Mouse (Mus musculus) lung, postnatal 36 days (tissue): ENCODE results near the gene Glrx5.

Experiments used
- DNase-seq: peaks from one replicate; pipeline ENCODE4 v3.0.0; 2022; ENCODE audit warnings: mixed read lengths

Glrx5 gene

DNA sequence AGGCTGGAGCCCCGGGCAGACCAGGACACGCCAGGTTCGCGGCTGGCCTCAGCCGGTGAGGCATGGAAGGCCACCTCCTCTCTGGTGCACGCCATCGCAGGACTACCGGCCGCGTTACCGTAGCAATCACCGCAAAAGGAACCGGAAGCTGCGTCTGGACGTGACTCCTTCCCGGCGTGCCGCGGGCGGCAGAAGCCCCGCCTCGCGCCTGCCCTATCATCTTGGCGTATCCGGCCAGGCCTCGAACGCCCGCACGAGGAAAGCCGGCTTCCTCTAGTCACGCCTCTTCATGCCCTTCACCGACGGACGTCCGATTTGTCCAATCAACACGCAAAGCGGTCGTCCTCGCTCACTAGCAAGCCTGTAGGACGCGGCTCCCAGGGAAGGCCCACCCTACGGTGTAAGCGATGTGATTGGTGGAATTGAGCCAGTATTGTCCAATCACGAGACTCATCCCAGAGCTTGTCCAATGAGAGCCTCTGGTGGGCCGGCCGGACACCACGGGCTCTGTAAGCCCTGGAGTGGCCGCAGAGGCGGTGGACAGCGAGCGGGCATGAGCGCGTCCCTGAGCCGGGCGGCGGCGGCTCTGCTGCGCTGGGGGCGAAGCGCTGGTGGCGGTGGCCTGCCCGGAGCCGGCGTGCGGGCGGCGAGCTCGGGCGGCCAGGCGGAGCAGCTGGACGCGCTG, at the start of gene Glrx5:
TSS of gene Glrx5 (plus strand) at position 542 of the 685 bp plus-strand sequence.
- peak; percentile 100 for DNase-seq

DNA sequence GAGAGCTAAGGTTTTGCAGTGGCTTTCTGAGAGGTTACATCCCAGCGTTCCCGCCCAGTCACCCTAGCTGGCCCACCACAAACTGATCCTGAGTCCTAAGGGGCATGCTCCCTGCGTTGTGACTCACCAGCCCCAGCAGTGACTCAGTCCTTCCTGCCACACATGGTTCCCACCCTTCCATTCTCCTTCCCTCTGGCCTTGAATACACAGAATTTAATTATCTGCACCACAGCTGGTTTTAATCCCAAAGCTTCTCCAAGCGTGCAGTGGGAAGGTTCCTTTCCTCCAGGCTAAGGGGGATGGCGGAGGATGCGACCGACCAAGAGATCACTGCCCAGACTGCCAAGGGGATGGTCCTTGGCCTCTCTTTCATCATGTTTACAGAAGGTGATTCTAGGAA, 49.0 kb upstream of the Glrx5 start:
- no peak for DNase-seq

DNA sequence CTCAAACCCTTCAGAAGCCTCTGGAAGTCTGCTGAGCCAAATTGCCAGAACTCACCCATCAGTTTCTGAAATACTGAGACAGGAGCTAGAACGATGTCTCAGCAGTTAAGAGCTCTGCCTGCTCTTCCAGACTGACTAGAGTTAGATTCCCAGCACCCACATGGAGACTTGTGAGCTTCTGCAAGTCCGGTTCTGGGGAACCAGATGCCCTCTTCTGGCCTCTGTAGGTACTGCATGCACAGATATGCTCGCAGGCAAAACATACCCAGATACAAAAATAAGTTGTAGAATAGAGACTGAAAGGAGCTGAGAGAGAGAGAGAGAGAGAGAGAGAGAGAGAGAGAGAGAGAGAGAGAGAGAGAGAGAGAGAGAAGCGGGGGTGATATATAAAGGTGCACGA, 47.4 kb upstream of the Glrx5 start:
- no peak for DNase-seq

DNA sequence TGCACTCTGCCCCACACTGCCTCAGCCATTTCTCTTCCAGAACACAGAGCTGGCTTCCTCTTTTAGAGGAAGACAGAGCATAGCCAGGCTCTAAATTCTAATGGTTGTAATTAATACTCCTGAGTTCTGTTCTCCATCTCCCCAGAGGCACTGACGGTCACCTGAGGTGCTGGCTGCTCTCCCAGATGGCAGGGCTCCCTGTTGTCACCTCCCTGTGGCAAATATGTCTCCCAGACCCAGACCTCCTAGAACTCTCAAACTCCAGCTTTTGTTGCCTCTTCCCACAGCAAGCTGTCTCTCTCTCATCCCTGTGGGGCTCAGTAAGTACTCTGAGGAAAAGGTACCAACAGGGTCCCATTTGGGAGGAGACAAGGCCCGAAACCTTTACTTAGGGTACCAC, 46.5 kb upstream of the Glrx5 start:
- DNase-seq, result no peak

DNA sequence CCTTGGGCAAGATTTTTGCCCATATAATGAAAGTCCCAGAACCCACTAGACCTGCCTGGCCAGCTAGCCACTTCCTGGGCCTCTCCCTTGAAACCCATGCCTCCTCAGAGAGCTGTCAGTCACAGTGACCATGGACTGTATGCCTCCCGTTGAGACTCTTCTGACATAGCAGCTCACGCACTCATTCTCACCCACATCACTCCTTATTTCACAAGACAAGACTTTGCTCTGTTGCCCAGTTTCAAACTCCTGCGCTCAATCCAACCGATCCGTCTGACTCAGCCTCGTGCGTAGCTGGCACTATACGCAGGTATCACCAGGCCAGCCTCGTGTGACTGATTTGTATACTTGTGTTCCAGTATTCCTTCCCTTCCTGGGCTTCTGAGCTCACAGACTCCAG, 45.7 kb upstream of the Glrx5 start:
- no peak for DNase-seq

DNA sequence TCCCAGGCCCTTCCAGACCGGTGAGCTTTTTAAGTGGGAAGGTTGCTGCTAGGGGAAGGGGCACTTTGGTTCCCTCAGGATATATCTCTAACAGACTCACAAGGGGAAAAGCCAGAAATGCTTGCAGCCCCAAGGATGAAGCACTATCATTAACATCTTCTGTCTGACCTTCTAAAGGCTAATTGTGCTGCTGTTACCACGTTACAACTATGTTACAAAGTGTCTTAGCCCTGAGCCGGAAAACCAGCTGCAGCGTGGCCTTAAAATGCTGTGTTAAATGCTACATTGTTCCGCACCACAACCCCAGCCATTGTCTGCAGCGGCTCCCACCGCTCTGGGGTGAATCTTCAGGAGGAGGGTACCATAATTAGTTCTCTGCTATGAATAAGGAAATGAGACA, 44.6 kb upstream of the Glrx5 start:
- DNase-seq, result no peak

DNA sequence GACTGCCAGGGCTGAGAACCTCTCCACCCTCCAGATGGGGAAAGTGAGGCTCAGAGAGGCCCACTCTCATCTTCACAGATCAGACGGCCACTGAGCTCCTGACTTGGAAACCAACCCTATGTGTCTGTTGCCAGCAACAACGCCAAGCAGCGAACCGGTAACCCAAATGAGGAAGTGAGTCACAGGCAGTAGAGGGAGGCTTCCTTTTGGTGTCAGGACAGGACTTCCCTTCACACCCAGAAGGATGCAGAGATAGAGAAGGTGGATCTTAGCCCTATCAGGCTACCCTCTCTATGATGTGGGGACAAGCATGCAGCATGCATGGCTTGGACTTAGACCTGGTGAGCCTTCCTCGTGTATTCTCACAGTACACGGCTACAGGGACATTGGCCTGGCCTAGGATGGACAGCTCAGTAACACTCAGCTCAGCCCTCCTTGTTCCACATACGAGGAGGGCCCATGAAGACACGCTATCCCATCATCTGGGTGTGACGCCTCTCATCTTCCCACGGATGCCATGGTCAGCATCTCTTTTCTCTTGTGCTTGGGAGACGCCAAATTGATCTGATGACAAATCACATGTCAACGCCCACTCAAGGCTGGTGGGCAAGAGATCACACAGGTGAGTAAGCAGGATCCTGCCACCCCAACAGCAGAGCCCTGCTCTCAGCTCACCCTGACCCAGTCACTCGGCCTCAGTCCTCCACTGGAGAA, 41.6 kb upstream of the Glrx5 start:
- peak; percentile 66 for DNase-seq

DNA sequence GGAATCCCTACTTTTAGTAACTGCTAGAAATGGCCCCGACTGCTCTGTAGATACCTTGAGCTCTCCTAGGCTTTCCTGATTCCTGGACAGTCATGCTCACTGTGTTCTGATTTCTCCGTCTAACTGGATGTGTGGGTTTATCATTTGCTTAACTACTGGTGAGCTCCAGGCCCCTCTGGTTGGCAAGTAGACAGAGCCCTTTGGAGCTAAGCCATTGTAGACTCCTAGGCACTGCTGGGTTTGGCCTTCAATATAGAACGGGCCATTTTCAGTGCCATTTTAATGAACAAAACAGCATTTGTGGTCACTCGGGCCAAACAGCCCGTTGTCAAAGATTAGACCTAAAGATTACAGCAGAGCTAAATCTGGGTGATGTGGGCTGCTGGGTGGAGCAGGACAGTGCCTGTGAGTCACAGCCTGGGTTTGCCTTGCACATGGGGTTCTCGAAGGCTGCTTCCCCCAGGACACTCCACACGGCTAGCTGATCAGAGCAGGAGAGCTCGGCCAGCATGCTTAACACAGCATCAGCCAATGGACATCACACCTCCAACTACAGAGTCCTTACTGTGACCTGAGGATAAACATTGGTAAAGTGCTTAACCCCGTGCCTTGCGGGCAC, 40.3 kb upstream of the Glrx5 start:
- DNase-seq, result no peak

DNA sequence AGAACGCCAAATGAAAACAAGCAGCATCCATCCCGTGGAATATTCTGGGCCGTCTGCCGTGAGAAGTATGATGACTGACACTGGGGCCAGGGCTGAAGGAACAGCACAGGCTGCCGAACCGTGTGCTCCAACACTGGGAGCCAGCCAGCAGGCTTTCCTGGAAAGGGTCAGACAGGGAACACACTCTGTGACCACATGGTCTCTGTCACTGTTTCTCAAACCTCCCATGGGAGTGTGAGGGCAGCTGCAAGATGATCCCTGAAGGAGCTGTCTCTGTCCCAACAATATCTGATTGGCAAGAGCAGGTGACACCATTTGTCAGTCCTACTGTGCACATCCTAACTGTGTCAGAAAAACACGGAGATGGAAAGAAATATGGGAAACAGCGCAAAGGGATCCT, 39.6 kb upstream of the Glrx5 start:
- no peak for DNase-seq

DNA sequence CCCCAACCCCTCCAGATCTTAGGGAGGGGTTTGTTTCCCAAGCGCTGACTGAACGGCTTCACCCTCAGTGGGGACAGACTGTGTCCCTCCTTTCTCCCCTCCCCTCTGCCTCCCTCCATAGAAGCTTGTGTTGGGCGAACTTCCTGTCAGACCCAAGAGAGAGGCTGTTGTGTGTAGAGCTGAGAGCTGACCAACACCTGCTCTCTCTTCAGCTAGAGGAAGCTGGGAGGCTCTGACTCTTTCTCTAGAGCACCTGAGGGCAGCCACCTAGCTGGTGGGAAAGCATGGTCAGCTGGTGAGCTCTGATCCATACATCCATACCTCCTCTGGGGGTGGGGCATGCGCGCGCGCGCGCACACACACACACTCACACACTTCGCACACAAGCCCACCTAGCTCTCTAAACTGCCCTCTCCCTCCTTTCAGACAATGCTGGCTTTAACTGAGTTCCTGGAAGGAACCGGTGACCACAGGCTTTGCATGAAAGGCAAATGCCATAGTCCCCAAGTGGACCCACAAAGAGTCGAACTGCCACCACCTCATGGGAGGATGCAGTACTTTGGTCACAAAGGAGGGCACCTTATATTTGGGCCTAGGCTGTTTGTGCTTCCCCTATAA, 37.1 kb upstream of the Glrx5 start:
- DNase-seq, result no peak

DNA sequence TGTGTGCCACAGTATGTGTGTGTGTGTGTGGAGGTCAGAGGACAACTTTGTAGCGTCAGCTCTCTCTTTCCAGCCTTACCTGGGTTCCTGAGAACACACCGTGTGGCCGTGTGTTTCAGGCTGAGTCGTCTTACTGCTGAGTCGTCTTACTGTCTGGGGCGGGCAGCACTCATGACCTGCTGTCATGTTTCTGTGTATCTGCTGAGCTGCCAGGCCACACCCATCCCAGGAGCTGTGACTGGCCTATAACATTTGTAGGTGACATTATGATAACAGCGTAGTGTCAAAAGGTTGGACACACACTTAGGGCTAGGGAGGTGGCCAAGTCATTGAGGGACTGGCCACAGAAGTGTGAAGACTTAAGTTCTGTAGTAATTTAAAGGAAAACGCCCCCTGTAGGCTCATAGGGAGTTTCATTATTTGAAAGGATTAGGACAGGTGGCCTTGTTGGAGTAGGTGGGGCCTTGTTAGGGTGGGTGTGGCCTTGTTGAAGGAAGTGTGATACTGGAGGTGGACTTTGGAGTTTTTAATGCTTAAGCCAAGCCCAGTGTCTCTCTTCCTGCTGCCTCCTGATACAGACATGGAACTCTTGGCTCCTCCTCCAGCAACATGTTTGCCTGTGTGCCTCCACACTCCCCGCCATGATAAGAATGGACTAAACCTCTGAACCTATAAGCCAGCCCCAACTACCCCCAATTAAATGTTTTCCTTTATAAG, 36.3 kb upstream of the Glrx5 start:
- no peak for DNase-seq

DNA sequence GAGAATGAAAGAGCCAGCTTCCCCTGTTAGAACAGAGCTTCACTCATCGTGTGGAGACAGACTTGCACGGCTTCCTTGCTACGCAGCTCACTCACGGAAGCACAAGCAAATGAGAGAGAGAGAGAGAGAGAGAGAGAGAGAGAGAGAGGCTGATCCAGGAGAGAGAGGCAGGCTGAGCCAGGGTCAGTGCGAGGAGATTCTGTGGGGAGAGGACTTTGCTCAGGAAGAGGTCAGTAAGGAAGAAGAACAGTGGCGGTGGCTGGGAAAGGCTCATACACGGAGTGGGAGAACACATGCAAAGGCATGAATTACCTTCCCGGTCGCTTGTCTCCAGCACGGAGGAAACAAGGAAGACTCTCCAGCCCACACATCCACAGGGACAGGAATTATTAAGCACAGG, 35.3 kb upstream of the Glrx5 start:
- DNase-seq, result no peak

DNA sequence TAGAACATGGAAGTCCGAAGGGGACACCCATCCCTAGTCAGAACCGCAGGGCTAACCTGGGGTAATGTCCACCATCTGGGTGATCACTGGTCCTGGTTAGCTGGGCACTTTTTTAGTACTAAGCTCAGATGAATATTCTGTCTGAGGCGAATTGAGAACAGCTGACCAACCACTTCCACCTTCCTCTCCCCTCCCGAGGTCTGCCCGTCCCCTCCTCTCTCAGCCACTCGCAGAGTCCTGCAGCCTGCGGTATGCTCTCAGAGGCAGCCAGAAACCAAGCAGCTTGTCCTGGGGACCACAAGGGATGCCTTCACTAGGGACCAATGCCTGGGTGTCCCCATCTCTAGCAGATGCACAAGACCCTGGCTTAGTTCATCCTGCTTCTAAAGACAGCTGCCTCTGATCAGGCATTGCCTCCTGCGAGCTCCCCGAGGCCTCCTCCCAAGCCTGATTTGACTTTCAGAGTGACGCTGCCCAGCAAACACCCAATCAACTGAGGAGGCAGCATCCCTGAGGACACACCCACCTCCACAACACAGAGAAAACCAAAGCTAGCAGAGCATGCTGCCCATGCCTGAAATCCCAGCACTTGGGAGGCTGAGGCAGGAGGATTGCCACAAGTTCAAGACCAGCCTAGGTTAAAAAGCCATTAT, 34.7 kb upstream of the Glrx5 start:
- no peak for DNase-seq

DNA sequence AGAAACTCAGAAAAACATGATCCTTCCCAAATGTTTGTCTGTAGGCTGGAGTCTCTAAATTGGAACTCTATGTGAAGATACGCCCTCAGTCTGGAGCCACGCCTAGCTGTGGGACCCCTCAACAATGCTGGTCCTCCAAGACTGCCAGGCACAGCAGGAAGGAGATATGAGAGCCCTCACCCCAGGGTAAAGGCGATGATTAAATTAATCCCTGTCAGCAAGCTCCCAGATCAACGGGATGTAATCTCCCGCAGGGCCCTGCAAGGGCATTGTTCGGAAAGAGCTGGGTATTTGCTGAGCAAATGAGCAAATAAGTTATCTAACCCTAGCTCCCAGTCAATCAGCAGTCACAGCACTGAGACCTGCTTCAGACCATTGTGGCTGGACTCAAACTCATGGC, 33.9 kb upstream of the Glrx5 start:
- DNase-seq, result no peak

DNA sequence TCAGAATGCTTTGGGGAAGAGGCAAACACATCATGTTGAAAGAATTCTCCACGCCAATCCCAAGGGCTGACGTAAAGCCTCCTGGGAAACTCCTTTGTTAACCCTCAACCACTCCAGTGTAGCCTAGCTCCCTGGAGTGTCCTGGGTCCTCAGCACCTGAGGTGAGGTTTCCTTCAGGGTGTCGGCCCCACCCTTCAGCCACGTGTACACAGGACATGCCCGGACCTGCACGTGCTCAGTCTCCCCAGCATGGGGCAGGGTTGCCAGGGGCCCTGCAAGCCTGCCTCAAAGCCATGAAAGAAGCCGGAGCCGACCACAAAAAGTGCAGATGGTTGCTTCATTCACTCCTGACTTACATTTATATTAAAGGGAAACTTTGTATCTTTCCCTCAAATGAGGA, 33.3 kb upstream of the Glrx5 start:
- peak; percentile 38 for DNase-seq

DNA sequence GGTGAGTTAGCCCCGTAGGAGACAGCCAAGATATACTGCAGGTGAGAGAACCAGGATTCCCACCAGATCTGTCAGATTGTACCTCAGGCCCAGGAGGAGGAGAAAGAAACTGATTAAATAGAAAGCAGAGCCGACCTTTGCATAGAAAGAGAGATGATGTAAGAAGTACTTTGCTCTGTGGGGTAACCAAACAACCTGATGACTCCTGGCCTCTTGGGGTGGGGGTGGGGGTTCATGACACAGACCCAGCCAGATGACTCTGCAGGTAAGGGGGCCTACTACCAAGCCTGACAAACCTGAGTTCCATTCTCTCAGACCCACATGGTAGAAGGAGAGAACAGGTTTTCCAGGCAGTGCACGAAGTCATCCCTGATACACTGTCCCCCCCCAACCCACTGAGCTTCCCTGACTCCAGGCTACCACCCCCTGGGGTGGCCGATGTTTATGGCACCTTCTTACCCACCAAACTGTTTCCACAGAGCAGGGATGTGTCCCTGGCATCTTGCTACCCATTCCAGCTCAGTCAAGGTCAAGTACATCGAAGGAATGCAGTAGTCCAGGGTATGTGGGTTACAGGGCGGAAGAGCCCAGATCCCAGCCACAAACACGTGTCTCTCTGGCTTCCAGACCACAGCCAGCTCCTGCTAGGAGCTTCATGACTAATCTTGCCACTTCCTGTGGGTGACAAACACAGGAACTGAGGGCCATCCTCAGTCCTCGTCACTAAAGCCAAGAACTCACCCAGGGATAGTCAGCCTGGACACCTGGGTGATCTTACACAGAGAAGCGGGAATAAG, 31.8 kb upstream of the Glrx5 start:
- peak; percentile 57 for DNase-seq

DNA sequence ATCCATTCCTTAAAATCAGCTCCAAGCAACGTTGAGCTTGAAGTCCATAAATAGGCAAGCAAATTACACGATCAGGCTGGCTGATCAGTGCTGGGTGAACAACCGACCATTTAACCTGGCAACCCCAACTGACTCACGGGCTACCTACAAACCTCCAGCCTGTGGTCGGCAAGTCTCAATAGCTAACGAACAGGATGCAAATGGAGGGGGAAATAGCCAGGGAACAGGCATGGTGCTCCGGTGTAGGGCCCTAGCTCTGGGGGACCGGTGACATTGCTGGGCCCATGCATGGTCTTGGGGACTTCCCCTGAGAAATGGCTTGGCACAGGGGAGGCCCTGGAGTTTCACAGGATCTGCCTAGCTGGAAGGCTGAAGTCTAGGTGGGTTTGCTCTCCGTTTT, 31.2 kb upstream of the Glrx5 start:
- DNase-seq, result no peak

DNA sequence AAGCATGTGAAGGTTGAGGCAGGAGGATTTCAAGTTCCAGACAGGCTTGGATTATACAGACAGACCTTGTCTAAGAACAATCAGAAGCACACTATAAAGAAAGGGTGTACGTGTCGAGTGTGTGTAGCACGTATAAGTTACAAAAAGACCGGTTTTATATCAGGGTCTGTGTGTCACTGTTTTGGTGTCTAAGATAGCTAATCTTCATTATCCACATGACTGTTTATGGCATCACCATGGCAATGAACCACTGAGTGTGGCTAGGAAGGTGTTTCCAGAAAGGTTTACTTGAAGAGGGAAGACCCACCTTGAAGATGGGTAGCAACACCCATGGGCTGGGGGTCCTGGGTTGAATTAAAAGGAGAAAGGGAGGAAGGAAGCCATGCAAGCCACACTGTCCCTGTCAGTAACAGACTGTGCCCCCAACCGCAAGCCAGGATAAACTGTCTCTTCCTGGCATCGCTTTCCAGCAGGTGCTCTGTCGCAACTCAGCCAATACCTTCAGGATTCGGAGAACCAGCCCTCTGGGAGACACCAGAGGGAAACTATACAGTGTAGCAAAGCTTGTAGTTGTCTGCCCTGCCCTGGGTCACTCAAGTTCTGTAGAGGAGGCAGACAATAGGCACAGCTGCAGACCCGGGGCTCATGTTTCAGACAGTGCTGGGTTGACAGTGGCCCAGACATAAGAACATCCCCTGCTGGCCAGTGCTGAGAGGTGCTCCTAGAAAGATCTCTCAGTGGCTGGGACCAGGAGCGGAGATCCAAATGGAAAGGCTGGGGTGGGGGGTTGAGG, 30.0 kb upstream of the Glrx5 start:
- DNase-seq, result no peak

DNA sequence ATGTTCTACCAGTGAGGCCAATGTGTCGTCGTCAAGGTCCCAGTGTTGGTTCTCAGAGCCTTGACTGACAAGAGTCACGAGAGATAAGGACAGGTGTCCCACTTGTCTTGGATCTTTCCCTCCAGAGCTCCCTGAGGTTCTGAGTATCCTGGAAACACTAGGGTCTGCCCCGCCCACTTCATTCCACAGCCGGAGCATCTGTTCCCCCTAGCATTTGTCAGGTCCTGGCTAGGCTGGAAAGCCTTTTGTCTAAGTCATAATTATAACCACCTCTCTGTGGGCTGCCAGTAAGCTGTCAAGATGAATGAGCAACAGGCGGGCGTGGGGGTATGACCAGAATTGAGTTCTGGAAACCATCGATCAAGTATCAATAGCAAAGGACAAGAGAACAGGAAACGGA, 29.3 kb upstream of the Glrx5 start:
- DNase-seq, result no peak

DNA sequence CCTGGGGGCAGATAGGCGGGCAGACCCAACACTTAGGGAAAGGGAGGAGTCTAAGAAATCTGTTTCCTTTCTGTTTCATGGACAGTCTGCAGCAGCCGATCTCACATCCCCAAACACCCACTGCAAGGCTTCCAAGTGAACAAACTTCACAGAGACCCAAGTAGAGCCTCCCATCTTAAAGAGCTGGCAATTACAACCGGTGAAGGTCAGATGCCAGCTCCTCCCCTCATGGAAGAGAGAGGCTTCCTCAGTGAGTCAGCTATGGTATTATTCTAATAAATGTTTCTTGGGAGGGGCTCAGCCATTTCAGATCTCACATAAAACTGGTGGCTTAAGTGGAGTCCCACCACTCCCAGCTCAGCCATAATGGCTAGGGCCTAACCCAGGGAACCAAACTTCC, 28.8 kb upstream of the Glrx5 start:
- DNase-seq, result no peak
